Mouse (Mus musculus) forebrain, embryonic 11.5 days (tissue): ENCODE measurements around the gene Tex13c3. TPM values are rescaled to one million over a fixed set of nuclear protein-coding genes. Genes with fewer than 3 reads are reported as not detected.
"Not testable (repeated sequence)": the region's sequence is repeated elsewhere in the genome, so short reads cannot be mapped to it uniquely, and the experiment has no call there.

Experiments used
- ATAC-seq: fragments of 200-750 bp; cut with Nextera tagmentation; replicated peaks from 2 replicates; pipeline ENCODE4 v1.8.0; 2017; ENCODE audit warnings: moderate TSS enrichment; ENCODE audit not compliant: low FRiP score
- DNase-seq: peaks from one replicate; pipeline ENCODE4 v3.0.0-alpha.2; 2017; ENCODE audit warnings: low spot score
- H3K27ac ChIP-seq: fragments of 300-500 bp; sonication (generic); 2 replicates; pipeline ENCODE4 v1.5.1; 2014; ENCODE audit warnings: low read depth, low read length
- H3K27me3 ChIP-seq: fragments of 300-500 bp; sonication (generic); 2 replicates; pipeline ENCODE4 v1.6.1; 2014; ENCODE audit warnings: mild to moderate bottlenecking, low read length, mixed read lengths; ENCODE audit not compliant: control insufficient read depth, insufficient read depth
- H3K36me3 ChIP-seq: fragments of 300-500 bp; sonication (generic); 2 replicates; pipeline ENCODE4 v1.6.1; 2014; ENCODE audit warnings: mild to moderate bottlenecking, low read length, moderate library complexity, mixed read lengths; ENCODE audit not compliant: control insufficient read depth, insufficient read depth
- H3K4me1 ChIP-seq: fragments of 300-500 bp; sonication (generic); replicated peaks from 2 replicates; pipeline ENCODE4 v1.6.1; 2014; ENCODE audit warnings: low read length, mixed read lengths; ENCODE audit not compliant: control insufficient read depth, insufficient read depth
- H3K4me2 ChIP-seq: fragments of 300-500 bp; sonication (generic); 2 replicates; pipeline ENCODE4 v1.6.1; 2014; ENCODE audit warnings: low read depth, mild to moderate bottlenecking, low read length, moderate library complexity, mixed read lengths; ENCODE audit not compliant: severe bottlenecking
- H3K4me3 ChIP-seq: fragments of 300-500 bp; sonication (generic); 2 replicates; pipeline ENCODE4 v1.5.1; 2014; ENCODE audit warnings: low read depth, low read length
- H3K9ac ChIP-seq: fragments of 300-500 bp; sonication (generic); 2 replicates; pipeline ENCODE4 v1.6.1; 2014; ENCODE audit warnings: low read length
- H3K9me3 ChIP-seq: fragments of 300-500 bp; sonication (generic); 2 replicates; pipeline ENCODE4 v1.6.1; 2016; ENCODE audit warnings: low read length, mixed read lengths; ENCODE audit not compliant: control insufficient read depth
- WGBS: fragments of 180-500 bp; shearing (Covaris S2); extraction: QIAGEN DNeasy Blood & Tissue Kit; methylation state at CpG from one replicate; pipeline ENCODE4 v1.1.7; 2014; 5-methylcytosine and 5-hydroxymethylcytosine counted together
- polyA plus RNA-seq: library from polyadenylated mRNA; unstranded; fragments of >200 nt; fragmentation: Nextera tagmentation; extraction: Ambion mirVana; gene quantifications from 2 replicates; pipeline ENCODE4 v1.2.1, GENCODE M21; 2014

The Tex13c3 gene
- not detected in 2 replicates for polyA plus RNA-seq

GRCm38 (mm10) chrX:19481219-19481618 lies at the start of gene Tex13c3:
Tex13c3 (minus strand) TSS chrX:19481319.
- ATAC-seq, H3K27ac ChIP-seq: not testable (repeated sequence)
- 97% methylated on average over 5 of the region's 5 CpGs for WGBS

DNA sequence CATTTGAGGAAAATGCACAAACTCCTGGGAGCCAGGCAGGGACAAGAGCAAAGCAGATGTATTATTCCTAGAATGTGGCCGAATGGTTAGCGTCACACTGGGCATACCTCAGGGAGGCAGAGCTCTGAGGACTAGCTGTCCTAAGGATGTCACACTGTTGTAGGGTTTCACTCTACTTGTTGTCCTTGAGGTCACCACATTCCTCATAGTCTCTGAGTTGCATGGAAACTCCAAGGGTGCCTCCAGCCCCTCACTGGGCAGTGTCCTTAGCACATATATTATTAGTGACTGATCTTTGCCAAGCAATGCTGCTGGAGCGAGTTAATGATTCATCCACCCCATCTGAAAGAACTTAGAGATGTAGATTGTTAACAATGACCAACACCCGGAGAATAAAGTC lies 8.6 kb upstream of the Tex13c3 start:
- 84% methylated on average over 4 of the region's 4 CpGs for WGBS

More at GRCm38 (mm10) chrX:19481219-19481618, at the start of gene Tex13c3:
- H3K4me1 ChIP-seq, H3K9me3 ChIP-seq, H3K36me3 ChIP-seq, H3K4me3 ChIP-seq, DNase-seq, H3K27me3 ChIP-seq, H3K9ac ChIP-seq, H3K4me2 ChIP-seq: not testable (repeated sequence)

More for the DNA sequence above, 8.6 kb upstream of the Tex13c3 start:
- Histone ChIP-seq H3K9me3 (no peaks in the 10 kb centered on the region), H3K4me2 (no peak overlapping the region), H3K4me3 (no peak overlapping the region), H3K27me3 (no peaks in the 10 kb centered on the region), H3K9ac (no peak overlapping the region), H3K36me3 (no peaks in the 10 kb centered on the region), H3K4me1 (no peaks in the 10 kb centered on the region), H3K27ac (no peak overlapping the region)
- DNase-seq (no peak), ATAC-seq (no peak)
